Mouse (Mus musculus): ENCODE results near the gene Knop1. TPM values are rescaled to one million over a fixed set of nuclear protein-coding genes. Genes with fewer than 3 reads are reported as not detected.

Gene Knop1
- total and polyA plus RNA-seq, 2 experiments from 2014 or later, result 37.5 to 73.2 TPM

DNA sequence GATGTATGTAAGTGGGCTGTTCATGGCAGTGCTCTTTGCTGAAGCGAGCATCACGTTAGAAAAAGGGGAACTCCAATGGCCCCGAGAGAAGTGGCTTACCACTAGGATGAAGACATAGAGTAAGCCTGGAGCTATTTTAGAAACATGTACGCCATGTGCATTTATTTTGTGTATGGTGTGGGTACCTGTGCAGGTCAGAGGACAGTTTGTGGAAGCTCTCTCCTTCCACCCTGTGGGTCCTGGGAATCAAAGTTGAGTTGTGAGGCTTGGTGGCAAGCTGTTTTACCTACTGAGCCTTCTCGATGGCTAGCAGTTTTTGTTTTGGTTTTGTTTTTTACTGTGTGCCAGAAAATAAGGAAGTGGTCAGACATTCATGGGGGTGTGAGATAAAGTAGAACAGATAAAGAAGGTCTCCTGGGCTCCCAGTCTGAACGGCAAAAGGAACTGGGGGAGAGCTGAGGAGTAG, 57.9 kb downstream of the Knop1 start:
- no peaks in the 10 kb centered on the region for H3K4me1 ChIP-seq (ENCODE audit: insufficient read depth, low read length)
- no peak for TF ChIP-seq CTCF (IDR thresholded peaks at IDR 0.05)
- no peak overlapping the region for H3K4me3 ChIP-seq (ENCODE audit: low read depth, low read length)
- ATAC-seq (ENCODE audit: low FRiP score) (no peak), DNase-seq (ENCODE audit: low spot score) (no peak)
- H3K4me2 ChIP-seq (ENCODE audit: low read depth, low read length, poor library complexity, severe bottlenecking), result no peak overlapping the region
- WGBS, result 89% methylated on average over 6 of the region's 6 CpGs
- H3K36me3 ChIP-seq (ENCODE audit: insufficient read depth, low read length), result peaks cover 56% of the 10 kb centered on the region
- H3K9me3 ChIP-seq (ENCODE audit: low read length), result no peaks in the 10 kb centered on the region
- H3K9ac ChIP-seq (replicated peaks; ENCODE audit: low read length, poor library complexity, severe bottlenecking), result no peak overlapping the region
- no peaks in the 10 kb centered on the region for H3K27me3 ChIP-seq (ENCODE audit: insufficient read depth, low read length)
- H3K27ac ChIP-seq (ENCODE audit: low read depth, low read length), result no peak overlapping the region

DNA sequence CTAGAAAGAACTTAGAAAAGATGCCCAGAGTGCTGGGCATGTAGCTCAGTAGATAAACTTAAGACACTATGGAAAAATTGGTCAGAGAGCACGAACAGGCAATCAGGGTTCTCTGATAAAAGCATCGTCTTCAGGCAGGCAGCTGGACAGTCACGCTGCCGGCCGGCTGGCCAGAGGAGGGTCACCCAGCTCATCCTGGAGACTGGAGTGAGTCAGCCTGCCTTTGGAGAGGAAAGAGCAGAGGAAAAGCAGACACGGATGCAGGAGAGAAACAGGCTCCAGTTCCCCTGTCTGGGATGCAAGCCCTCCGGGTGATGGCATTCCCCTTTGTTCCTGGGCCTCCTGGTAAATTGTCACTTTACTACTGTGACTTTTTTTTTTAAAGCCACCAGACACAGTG, 58.5 kb downstream of the Knop1 start:
- Histone ChIP-seq H3K4me1 (ENCODE audit: insufficient read depth, low read length) (no peaks in the 10 kb centered on the region), H3K9me3 (ENCODE audit: low read length) (no peaks in the 10 kb centered on the region), H3K4me3 (ENCODE audit: low read depth, low read length) (no peak overlapping the region), H3K4me2 (ENCODE audit: low read depth, low read length, poor library complexity, severe bottlenecking) (no peak overlapping the region), H3K36me3 (ENCODE audit: insufficient read depth, low read length) (peaks cover 57% of the 10 kb centered on the region), H3K9ac (replicated peaks; ENCODE audit: low read length, poor library complexity, severe bottlenecking) (no peak overlapping the region), H3K27ac (ENCODE audit: low read depth, low read length) (no peak overlapping the region), H3K27me3 (ENCODE audit: insufficient read depth, low read length) (no peaks in the 10 kb centered on the region)
- 83% methylated on average over 7 of the region's 7 CpGs for WGBS
- ATAC-seq (ENCODE audit: low FRiP score) (no peak), DNase-seq (ENCODE audit: low spot score) (no peak)
- TF ChIP-seq CTCF (IDR thresholded peaks at IDR 0.05), result no peak

DNA sequence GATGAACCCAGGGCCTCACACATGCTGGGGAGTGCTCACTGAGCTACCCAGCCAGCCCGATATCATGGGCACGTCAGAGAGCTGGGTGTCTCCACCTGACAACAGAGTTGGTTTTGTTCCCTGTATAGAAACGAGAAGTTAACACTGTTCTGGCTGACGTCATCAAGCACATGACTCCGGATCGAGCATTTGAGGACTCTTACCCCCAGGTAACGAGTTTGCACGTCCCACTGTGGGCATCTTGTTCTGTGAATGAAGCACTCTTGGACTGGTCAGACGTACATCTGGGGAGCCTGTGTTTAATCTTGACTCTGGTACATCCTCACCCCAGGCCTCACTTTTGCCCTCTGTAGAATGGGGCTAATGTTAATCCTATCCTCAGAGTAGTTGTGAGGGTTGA, 59.2 kb downstream of the Knop1 start:
- DNase-seq (ENCODE audit: low spot score), result no peak
- WGBS, result 93% methylated on average over 9 of the region's 9 CpGs
- H3K9ac ChIP-seq (replicated peaks; ENCODE audit: low read length, poor library complexity, severe bottlenecking), result no peak overlapping the region
- H3K4me3 ChIP-seq (ENCODE audit: low read depth, low read length), result no peak overlapping the region
- H3K27ac ChIP-seq (ENCODE audit: low read depth, low read length), result no peak overlapping the region
- H3K4me2 ChIP-seq (ENCODE audit: low read depth, low read length, poor library complexity, severe bottlenecking), result no peak overlapping the region
- ATAC-seq (ENCODE audit: low FRiP score), result no peak
- peaks cover 57% of the 10 kb centered on the region for H3K36me3 ChIP-seq (ENCODE audit: insufficient read depth, low read length)
- no peak for TF ChIP-seq CTCF (IDR thresholded peaks at IDR 0.05)
- no peaks in the 10 kb centered on the region for H3K27me3 ChIP-seq (ENCODE audit: insufficient read depth, low read length)
- no peaks in the 10 kb centered on the region for H3K4me1 ChIP-seq (ENCODE audit: insufficient read depth, low read length)
- H3K9me3 ChIP-seq (ENCODE audit: low read length), result no peaks in the 10 kb centered on the region

- Histone ChIP-seq H3K4me3 (ENCODE audit: low read depth, low read length) (no peak overlapping the region), H3K27me3 (ENCODE audit: insufficient read depth, low read length) (no peaks in the 10 kb centered on the region), H3K36me3 (ENCODE audit: insufficient read depth, low read length) (peaks cover 54% of the 10 kb centered on the region), H3K9ac (replicated peaks; ENCODE audit: low read length, poor library complexity, severe bottlenecking) (no peak overlapping the region), H3K4me1 (ENCODE audit: insufficient read depth, low read length) (no peaks in the 10 kb centered on the region), H3K4me2 (ENCODE audit: low read depth, low read length, poor library complexity, severe bottlenecking) (no peak overlapping the region), H3K27ac (ENCODE audit: low read depth, low read length) (no peak overlapping the region), H3K9me3 (ENCODE audit: low read length) (no peaks in the 10 kb centered on the region)
- 97% methylated on average over 8 of the region's 8 CpGs for WGBS
- TF ChIP-seq CTCF (IDR thresholded peaks at IDR 0.05), result no peak
- DNase-seq (ENCODE audit: low spot score) (no peak), ATAC-seq (ENCODE audit: low FRiP score) (no peak)
These were observed 60.3 kb downstream of the Knop1 start for GRCm38 (mm10) chr7:118795779-118796178.

GRCm38 (mm10) chr7:118793899-118794298, 62.2 kb downstream of the Knop1 start:
- H3K9ac ChIP-seq (replicated peaks; ENCODE audit: low read length, poor library complexity, severe bottlenecking), result no peak overlapping the region
- ATAC-seq (ENCODE audit: low FRiP score) (no peak), DNase-seq (ENCODE audit: low spot score) (no peak)
- H3K9me3 ChIP-seq (ENCODE audit: low read length), result no peaks in the 10 kb centered on the region
- no peaks in the 10 kb centered on the region for H3K4me1 ChIP-seq (ENCODE audit: insufficient read depth, low read length)
- no peak overlapping the region for H3K27ac ChIP-seq (ENCODE audit: low read depth, low read length)
- 78% methylated on average over 8 of the region's 8 CpGs for WGBS
- H3K36me3 ChIP-seq (ENCODE audit: insufficient read depth, low read length), result peaks cover 51% of the 10 kb centered on the region
- no peak overlapping the region for H3K4me2 ChIP-seq (ENCODE audit: low read depth, low read length, poor library complexity, severe bottlenecking)
- TF ChIP-seq CTCF (IDR thresholded peaks at IDR 0.05), result no peak
- no peaks in the 10 kb centered on the region for H3K27me3 ChIP-seq (ENCODE audit: insufficient read depth, low read length)
- no peak overlapping the region for H3K4me3 ChIP-seq (ENCODE audit: low read depth, low read length)

Other genes with a start within 250 kb of the Knop1 start
- gene Gde1, start 150.5 kb downstream of the Knop1 start, total RNA-seq (2014; rRNA removed), result 298 and 300 TPM in 2 replicates
- gene Gde1, start 150.5 kb downstream of the Knop1 start, polyA plus RNA-seq (2015; fragmentation: Nextera tagmentation; extraction: Ambion mirVana), result 272 and 286 TPM in 2 replicates
- 24.2 and 28.6 TPM in 2 replicates for gene Ccp110, start 143.7 kb downstream of the Knop1 start, total RNA-seq (2014; rRNA removed)
- 14.7 and 17.4 TPM in 2 replicates for gene Ccp110, start 143.7 kb downstream of the Knop1 start, polyA plus RNA-seq (2015; fragmentation: Nextera tagmentation; extraction: Ambion mirVana)
- gene Vps35l, start 116.0 kb downstream of the Knop1 start, total RNA-seq (2014; rRNA removed), result 105 and 114 TPM in 2 replicates
- 89.4 and 93.2 TPM in 2 replicates for gene Vps35l, start 116.0 kb downstream of the Knop1 start, polyA plus RNA-seq (2015; fragmentation: Nextera tagmentation; extraction: Ambion mirVana)
- 3.5 and 5.1 TPM in 2 replicates for gene Iqck, start 502 bp downstream of the Knop1 start, total RNA-seq (2014; rRNA removed)
- gene Iqck, start 502 bp downstream of the Knop1 start, polyA plus RNA-seq (2015; fragmentation: Nextera tagmentation; extraction: Ambion mirVana), result 4.8 and 5.9 TPM in 2 replicates
- gene Gprc5b, start 139.0 kb upstream of the Knop1 start, total RNA-seq (2014; rRNA removed), result 19.9 and 30.1 TPM in 2 replicates
- gene Gprc5b, start 139.0 kb upstream of the Knop1 start, polyA plus RNA-seq (2015; fragmentation: Nextera tagmentation; extraction: Ambion mirVana), result 6.1 and 6.6 TPM in 2 replicates